Mouse (Mus musculus) right cerebral cortex, adult 2 months (tissue): ENCODE measurements around the gene Dclk2.
A peak's percentile ranks its signal among the peaks of the same experiment; 100 is the strongest.

Source experiments
- DNase-seq, 2 experiments: peaks; one replicate each; pipeline ENCODE4 v3.0.0; 2021 to 2022; ENCODE audit warnings: low spot score in 2 of 2

Dclk2 gene

DNA sequence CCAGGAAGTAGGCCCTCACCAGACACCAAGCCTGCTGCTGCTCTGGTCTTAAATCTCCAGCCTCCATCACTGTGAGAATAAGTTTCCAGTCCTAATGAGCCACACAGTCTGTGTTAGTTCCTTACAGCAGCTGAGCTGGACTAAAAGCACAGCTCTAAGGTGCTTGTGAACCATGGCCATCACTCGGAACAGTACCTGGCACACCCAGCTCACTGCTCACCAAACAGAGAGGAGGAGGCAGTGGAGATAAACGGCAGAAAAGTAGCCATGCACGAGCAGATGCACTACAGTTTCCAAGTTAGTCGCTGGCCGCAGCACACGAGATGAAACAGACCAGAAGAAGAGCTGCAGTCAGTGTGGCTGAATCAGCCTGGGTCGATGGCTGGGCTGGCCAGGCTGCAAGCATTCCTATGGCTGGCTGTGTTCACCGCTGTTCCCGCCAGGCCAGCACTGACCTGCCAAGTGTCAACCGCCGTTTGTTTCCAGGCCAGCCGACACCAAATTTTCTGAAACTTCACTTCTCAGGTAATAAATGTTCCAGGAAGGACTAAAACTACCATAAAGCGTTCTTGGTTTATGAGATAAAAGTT lies 122.7 kb downstream of the Dclk2 start:
- no peak for DNase-seq

DNA sequence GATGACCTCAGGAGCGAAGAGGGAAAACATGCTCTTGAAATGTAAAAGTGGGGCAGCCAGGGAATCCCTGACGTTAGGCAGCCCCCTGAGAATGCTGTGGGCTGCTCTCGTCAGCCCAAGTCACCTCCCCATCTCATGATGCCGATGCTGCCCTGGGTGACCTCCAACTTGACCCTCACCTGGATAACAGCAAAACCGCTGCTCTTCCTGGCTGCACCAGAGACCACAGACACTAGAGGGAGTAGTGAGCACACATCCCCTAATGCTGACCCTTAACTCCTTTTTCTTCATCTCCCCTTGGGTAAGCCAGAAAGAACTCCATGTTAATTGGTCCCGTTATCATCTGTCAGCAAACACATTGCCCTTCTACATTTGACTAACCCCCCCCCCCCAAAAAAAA lies 123.9 kb downstream of the Dclk2 start:
- DNase-seq, result no peak

DNA sequence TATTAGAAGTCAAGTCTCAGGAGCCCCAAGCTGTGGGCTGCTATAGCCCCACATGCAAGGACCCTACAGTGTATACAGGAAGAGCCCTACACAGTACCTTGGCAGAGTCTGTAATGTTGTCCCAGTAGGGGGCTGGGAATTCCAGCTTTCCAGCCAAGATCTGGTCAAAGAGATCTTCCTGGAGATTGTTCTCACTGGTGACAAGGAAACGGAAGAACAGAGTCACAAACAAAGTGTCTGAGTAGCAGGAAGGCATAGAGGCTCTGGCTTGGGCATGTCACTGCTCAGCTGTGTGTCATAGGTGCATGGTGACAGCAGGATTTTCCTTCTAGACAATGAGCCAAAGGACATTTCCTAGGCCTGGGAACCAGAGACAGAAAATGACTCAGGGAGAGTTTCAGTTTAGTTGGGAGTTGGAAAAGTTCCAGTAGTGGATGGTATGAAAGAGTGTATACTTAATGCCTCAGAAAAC lies 126.9 kb downstream of the Dclk2 start:
- DNase-seq, result no peak

DNA sequence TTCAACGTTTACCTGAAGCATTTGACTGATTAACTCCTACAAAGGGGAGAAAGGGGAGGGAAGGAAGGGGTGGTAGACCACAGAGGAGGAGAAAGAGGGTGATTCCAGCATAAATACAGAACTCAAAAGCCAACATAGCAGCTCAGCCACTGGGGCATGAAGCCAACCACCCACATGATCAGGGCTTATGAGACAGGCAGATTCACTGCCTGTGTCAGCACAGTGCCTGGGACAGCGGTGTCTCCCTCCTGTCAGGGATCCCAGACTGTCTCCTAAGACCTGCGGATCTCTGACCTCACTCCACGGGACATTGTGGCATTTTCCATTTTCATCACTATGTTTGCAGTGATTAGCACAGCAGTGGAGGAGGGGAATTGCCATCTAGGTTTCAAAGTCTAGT lies 127.4 kb downstream of the Dclk2 start:
- DNase-seq, result no peak

DNA sequence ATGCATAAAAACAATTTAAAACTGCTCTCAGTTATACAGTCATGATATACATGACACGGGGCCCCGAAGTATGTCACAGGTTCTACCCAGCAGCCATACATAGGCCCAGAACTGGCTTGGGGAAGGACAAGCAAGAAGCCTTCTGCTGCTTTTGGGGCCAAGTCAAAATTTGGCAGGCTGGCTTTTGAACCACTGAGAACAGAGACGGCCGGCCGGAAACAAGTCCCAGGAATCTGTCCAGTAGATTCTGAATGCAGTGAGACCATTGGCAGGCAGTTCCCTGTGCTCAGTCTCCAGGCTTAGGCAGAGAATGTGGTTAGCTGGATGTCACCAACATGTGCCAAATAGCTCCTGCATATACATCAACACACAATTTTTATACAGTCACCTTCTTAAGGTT lies 130.9 kb downstream of the Dclk2 start:
- DNase-seq, result no peak

DNA sequence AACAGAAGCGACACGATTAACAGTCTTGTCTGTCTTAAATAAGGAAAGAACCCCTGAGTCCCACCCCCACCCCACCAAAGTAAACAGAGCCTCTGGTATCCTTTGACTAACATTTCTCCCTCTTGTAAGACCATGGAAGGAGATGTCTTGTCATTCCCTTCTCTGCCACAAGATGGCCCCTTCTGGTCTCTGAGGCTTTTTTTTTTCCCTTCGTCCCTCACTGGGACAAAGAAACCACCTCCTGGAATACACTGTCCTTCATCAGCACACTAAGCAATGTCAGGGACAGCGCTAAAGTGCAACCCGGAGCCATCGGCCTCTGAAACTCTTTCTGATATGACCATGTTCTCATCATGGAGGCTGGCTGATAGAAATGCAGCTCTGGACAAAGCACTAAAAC lies 131.9 kb downstream of the Dclk2 start:
- DNase-seq, result peak; percentile 82 to 85

DNA sequence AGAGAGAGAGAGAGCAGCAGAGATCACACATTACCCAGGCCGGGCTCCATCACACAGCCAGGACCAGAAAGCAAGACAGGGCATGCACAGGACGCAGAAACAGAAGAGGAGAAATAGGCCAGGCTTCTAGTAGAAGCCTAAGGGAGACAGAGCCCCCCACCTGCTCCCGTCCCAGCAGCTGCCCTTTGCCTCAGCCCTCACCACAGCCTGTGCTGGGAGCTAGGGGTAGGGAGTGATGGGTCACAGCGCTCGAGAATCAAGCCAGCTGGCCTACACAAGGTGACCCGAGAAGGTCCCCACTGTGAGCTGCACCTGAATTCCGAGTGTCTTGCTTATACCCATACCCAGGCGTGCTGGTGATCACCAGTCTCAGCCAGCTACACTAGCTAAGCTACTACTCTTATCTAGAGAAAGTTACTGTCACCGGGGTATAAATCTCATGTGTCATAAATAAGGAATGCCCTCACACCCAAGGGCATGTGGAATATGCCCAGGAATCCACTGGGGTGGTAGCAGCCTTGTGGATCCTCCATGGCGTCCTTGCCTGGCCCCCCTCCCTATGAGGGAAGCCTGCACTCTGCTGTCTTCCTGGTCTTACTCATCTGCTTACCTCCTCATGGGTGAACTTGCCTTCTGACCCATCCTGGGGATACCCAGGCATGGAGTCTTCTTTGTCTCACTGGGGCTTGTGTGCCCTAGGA lies 133.1 kb downstream of the Dclk2 start:
- DNase-seq, result no peak

DNA sequence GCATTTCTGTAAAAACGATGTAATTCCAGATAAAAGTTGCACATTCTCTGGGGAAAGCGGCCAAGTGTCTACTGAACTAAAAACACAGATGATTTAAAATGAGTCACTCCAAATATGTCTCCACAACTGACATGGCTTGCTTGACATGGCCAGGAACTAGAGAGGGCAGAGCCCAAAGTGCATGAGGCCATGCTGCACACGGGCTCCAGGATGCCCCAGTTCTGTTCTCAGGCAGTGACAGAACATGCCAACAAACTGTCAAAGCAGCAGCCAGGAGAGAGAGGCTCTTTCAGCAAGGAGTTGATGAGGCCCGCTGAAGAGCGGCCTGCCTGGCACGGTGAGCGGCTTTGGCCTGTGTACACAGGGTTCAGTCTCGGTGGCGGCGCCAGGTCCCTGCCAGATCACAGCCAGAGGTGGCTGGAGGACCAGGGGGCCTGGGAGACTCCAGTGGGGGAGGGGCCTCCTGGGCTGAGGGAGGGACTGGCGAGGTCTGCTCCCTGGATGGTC lies 133.8 kb downstream of the Dclk2 start:
- peak; percentile 45 to 57 for DNase-seq

DNA sequence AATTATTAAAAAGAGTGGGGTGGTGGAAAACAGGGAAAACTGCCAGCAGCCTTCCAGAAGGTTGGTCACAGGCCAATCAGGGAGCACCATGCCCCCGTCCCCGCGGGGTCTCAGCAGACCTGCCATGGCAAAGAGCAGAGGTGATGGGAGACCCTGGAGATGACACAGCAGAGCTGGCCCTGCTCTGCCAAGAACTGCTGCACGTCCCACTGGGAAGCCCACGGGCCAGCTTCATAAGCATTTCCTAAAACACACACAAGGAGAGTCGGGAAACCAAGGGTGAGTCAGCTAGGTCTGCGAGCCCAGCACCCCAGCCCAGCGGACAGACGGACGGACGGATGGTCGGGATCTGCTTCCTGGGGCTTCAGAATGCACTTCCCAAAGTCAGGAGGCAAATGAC lies 134.4 kb downstream of the Dclk2 start:
- DNase-seq, result no peak

DNA sequence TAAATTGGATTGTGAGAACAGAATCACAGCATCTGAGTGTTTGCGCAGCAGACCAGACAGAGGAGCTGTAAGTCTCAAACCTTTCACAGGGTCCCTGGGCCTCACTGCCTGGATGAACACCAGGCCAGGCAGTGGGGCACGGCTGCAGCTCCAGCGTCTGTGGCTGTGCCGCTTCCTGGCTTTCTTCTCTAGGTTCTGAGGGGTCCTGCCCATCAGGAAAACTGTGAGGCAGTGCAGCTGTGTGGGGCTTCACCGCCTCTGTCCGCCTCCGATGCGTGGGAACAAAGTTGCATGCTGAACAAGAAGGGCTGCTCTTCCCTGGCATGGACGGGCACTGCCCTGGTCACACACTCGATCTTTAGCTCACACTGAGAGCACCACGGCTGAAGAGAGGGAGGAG lies 135.7 kb downstream of the Dclk2 start:
- no peak for DNase-seq

DNA sequence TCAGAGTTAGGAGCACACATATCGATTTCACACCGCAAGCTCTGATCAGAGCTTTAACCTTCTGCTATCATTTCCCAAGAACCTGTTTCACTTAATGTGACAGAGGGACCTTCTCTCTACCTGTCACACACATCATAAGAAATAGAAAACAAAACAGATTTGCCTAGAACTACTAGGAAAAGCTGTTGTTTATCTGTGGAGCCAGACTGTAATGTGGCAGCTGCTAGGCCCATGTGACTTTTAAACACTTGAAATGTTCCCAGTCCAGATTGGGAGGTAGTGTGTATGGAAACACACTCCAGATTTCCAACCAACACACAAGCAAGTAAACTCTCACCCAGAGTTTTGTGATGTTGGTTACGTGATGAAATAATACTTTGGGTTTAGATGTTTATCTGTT lies 136.6 kb downstream of the Dclk2 start:
- no peak for DNase-seq

DNA sequence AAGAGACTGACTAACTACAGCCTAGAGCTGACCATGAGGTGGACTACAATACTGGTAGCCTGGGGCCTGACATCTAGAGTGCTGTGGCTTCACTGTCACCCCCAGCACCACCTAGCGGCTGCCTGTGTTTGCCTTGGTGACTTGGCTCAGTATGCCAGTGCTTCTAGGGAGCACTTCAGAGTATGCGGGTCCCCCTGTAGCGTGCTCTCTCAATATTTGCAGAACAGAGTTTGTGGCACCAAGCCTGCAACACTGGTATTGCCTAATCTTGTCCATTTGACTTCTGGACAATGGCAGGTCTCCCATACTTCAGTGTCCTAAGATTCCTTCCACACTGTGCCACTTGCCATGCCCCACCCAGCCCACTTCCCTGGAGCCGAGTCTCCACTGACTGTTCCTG lies 140.9 kb downstream of the Dclk2 start:
- no peak for DNase-seq

DNA sequence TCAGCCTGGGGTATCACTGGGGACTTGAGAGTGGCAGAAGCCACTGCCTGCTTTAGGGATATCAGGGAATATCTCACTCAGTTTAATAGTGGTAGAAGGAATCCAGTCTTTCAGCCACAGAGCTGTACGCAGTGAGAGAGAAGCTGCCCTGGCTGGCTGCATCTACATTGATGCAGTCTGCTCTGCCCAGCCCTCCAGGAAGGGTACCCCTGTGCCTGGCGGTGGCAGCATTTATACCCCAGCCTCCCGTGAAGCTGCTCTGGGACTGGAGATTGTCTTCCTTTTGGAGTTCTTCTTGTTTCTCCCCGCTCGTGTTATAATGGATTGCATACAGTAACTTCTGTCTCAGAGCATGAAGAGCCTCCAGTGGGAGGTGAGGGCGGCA lies 145.2 kb downstream of the Dclk2 start:
- DNase-seq, result no peak

DNA sequence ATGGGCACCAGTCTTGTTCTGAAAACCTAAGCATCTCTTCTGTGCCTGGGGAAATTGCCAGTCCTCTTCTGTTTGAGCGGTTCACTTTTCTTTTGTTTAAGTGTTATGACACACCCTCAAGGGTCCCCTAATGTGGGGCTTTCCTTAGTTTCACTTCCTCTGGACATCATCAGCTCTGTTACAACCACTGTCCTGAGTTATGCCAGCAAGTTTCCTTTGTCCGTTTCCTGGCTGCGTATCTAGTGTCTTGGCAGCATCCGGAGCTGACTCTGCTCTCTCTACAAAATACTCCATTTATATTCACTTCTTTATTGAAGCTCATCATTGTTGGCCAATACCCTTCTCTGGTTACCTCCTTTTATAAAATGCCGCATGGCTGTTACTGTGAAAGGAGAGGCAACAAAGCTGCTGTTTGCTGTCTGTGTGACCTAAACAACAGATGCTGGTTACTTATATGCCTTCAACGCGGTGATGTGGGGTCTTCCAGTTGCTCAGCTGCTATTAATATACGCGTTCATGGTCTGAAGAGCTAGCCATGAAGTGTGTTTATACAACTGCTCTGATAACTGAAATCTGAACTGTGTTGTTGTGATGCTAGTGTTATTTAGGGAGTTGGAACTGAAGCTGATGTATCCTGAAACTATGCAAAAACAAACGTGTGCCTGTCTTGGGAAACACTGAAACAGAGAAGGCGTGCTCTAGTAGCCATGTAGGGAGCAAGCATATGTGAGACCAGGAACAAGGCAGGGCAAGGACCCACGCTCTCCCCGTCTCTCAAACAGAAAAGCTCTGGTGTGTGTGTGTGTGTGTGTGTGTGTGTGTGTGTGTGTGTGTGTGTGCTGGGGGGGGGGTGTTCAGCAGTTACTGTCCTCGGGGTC lies 145.8 kb downstream of the Dclk2 start:
- no peak for DNase-seq

DNA sequence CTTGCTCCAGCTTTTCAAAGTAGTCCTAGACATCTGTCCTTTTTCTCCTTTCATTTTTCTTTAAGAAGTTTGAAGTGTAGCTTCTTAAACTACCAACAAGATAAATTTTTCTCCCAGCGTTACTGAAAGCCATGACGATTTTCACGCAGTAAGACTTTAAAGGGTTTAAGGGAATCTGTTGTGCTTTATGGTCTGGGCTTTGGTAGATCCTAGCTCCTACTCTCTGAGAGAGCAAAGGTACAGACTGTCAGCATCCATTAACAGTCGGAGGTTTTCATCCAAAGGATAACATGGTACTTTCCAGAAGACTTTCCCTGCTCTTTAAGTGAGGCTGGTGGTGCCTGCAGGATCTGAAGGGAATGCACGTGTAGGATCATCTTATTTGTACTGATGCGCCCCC lies 151.7 kb downstream of the Dclk2 start:
- DNase-seq, result no peak

DNA sequence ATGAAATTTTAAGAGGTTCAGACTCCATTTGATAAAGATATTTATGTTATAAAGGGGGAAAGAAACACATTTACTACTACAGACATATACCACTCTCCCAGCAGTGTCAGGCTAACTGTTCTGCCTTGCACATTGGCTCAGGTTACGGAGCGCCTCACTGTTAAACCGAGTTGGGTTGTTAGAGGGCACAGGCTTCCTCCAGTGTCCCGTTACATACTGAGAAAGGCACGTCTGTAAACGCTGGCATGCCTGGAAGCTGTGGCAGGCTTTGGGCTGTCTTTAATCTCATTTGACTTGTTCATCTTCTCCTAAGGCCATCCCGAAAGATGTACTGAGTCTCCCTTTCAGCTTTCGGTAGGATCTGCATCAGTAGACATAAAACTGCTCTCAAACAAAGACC lies 152.1 kb downstream of the Dclk2 start:
- no peak for DNase-seq

DNA sequence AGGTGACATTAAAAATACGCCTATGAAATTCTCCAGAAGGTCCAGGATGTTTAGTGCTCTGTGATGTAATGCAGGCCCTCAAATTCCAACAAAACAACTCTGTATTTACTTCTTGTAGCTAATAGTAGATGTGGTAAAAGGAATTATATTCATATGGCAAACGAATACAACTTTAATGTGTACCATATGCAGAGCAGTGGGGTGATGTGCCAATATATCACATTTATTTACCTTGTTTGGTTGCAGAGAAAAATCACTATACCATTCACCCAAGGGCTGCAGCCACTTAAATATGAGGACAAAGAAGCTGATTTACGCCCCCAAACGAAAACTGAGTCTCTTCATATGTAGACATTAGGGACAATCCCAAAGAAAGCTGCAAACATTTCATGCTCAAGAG lies 158.2 kb downstream of the Dclk2 start:
- no peak for DNase-seq

DNA sequence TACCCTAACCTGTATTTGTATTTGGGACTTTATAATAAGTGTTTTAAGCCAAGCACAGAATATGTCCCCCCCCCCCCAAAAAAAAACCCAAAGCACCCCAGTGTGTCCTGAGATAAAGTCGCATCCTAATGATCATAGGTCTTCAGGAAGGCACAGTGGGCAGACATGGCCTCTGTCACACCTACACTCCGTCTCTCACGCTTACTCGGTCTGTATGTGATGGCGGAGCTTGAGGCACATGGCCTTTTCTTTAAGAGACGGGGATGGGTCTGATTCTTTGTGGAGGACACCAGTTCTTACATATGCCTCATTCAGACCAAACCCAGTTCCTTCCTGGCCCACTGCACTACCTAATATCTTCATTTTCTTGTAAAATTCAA lies 158.6 kb downstream of the Dclk2 start:
- DNase-seq, result no peak

DNA sequence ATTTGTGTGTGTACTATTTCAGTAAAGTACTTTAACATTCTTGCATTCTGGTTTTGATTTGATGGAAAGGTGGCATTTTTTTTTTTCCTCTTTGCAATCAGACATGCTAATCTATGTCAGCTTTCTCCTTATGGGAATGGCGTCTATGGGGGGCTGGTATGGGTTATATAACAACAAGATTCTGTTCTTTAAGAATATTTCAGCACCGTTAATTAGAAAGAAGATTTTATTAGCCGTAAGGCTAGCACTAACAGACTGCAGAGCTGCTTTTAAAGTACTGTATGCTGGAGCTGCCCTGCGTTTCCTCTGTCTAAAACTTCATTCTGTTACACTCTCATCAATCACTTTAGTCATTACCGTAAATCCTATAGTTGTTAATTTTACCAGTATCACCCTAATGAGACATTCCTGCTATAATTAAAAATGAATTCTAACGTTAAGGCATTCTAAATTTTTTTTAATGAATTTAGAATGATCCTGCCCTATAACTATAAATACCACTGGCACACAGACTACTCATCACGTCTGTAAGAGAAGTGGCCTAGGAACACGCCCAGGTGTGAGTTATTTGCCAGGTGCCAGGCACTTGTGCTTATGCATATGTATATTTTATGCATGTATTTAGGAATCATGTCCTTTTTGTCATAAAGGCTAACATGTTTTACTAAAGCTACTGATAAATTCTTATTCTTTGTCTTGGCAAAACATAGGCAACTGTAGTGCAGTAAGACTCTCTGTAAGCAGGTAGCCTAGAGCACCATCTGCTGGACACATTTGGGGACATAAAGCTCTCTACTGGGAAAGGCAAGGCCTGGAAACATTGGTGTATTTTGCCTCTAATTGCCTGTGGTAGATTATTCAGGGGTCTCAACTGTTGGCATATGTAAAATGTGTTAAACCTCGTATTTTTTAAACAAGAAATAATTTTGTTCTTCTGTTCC lies 159.3 kb downstream of the Dclk2 start:
- peak; percentile 87 to 91 for DNase-seq

DNA sequence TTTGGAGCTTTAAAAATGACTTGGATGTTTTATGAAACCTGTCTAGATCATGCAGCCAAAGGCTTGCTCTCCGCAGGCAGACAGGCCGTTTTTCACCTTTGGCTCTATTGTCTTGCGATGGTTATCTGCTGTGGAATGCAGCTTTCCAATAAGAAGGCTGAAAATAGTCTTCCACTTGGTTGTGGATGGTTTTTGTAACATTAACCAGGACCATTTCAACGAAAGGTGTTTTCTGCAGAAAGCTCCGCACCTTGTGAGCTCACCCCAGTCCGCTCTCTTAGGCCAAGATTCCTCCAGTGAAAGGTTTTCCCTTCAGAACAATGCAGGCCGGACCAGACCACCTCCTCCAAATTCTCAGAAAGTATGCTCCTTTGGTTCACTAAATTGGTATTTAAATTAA lies 160.2 kb downstream of the Dclk2 start:
- no peak for DNase-seq

DNA sequence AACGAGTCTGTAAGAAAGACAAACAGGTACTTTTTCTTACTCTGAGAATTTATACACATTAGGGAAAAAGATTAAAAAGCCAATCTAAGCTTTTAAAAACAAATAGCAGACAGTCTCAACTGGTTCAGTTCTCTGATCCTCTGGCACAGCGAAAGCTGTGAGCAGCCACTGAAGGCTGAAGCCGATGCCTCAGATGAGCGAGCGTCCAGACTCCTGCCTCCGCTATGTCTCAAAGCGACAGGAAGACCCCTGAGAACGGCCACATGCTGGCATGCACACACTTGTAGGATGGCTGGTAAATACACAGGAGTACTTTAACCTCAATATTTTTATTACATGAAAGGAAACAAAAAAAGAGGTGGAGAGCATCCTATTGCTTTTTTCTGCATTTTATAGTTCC lies 160.8 kb downstream of the Dclk2 start:
- no peak for DNase-seq

DNA sequence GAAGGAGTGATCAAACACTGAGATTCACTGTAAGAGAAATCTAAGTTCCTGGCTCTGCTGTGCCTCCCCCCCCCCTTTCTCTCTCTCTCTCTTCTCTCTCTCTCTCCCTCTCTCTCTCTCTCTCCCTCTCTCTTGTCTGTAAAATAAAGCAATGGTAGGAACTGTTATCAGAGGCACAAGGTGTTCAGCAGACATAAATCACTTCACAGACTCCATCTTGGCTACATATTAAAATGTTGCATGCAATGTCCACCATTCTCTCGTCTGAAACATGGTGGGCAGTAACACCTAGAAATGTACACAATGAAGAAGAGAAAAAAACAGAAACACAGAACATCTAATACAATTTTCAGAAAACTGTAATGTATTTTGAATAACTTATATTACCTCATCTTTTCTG lies 161.3 kb downstream of the Dclk2 start:
- DNase-seq, result no peak
